Comparison of ENCODE assay signal across 8 mouse cellular contexts in genomic region chr16:42874910-42875851, GRCm38 (mm10). TPM values are rescaled to one million over a fixed set of nuclear protein-coding genes. Genes with fewer than 3 reads are reported as not detected.
DNase-seq lines count a peak whose midpoint lies in the region; ATAC-seq lines count a peak whose summit lies in the region.

No protein-coding gene starts in this region.

- peak overlapping the region; percentile 99 for H3K27ac ChIP-seq in lung, embryonic 16.5 days (ENCODE audit: low read length)

- peak overlapping the region; percentile 64 for H3K4me2 ChIP-seq in lung, embryonic 16.5 days (ENCODE audit: low read depth, low read length)

- peak; percentile 89 to 90 for ATAC-seq in hematopoietic stem cell, adult 5-6 weeks (replicated peaks in 1 of 2; ENCODE audit: insufficient read depth in 1 of 2, low FRiP score in 2 of 2, low TSS enrichment in 1 of 2, low read depth in 1 of 2, poor library complexity in 2 of 2, severe bottlenecking in 2 of 2)
- peak; percentile 94 for ATAC-seq in lung, embryonic 16.5 days (ENCODE audit: low read depth)

- H3K4me3 ChIP-seq in lung, embryonic 16.5 days (ENCODE audit: low read length) = peak overlapping the region; percentile 71

- H3K9ac ChIP-seq in lung, embryonic 16.5 days (ENCODE audit: low read length) = peak overlapping the region; percentile 73

- under 1% methylated on average over 51 of the region's 54 CpGs for WGBS in lung, embryonic 16.5 days

- peak; percentile 100 for DNase-seq in MEL-GATA-1-ER (ENCODE audit: extremely low read depth, low read depth)
- peak; percentile 99 for DNase-seq in cerebellum, adult 8-10 months
- DNase-seq in forelimb bud, embryonic 11.5 days (ENCODE audit: low read depth, low spot score) = peak; percentile 99
- DNase-seq in layer of hippocampus, adult 9-10 months (ENCODE audit: low spot score) = peak; percentile 99
- DNase-seq in ovary, postnatal 10 days (ENCODE audit: low spot score) = peak; percentile 95
- peak; percentile 95 to 98 for DNase-seq in thymus, postnatal 10 days (ENCODE audit: low spot score in 2 of 2)

- no peaks in the 10 kb centered on the region; the same call in 1 of the 2 replicates for H3K4me1 ChIP-seq in lung, embryonic 16.5 days (replicated peaks; ENCODE audit: control insufficient read depth, insufficient read depth, low read length)

- H3K36me3 ChIP-seq in lung, embryonic 16.5 days (ENCODE audit: control insufficient read depth, insufficient read depth, low read length) = no peaks in the 10 kb centered on the region

- H3K27me3 ChIP-seq in lung, embryonic 16.5 days (ENCODE audit: control insufficient read depth, insufficient read depth, low read depth, low read length) = no peaks in the 10 kb centered on the region

- H3K9me3 ChIP-seq in lung, embryonic 16.5 days (ENCODE audit: control insufficient read depth, low read length) = no peaks in the 10 kb centered on the region

RNA-seq across cellular contexts. Expression of gene Zbtb20, which starts 0.5 kb away (rescaled TPM):
- 34.1 and 45.7 TPM in 2 replicates for total RNA-seq in hematopoietic stem cell, adult 5-6 weeks (2017)
- 21.8 and 25.2 TPM in 2 replicates for polyA plus RNA-seq in lung, embryonic 16.5 days (2015; fragmentation: Nextera tagmentation; extraction: Ambion mirVana)

Comparison
In these comparisons a context has a peak if more than half of its experiments do, and no peak if none do; other contexts are left out.
1. Peak in every context shown above with its lines: DNase-seq, ATAC-seq, H3K4me3 ChIP-seq and H3K27ac ChIP-seq.